In genomic region chr9:99877056-99877546, GRCm38 (mm10) we compare ENCODE assay signal across 11 mouse cellular contexts. TPM values are rescaled to one million over a fixed set of nuclear protein-coding genes. Genes with fewer than 3 reads are reported as not detected.
DNase-seq lines count a peak whose midpoint lies in the region; ATAC-seq lines count a peak whose summit lies in the region.
"Had no signal": no experiment of that assay in that cellular context is flagged by ENCODE, and none has a peak within 500 bp of the region (broad histone marks: within the 10 kb centered on the region; RNA-seq: fewer than 3 reads in every experiment).

No protein-coding gene starts in this region.

- no peak for ATAC-seq in forebrain, embryonic 12.5 days (ENCODE audit: low FRiP score)
- no peak for ATAC-seq in forebrain, embryonic 14.5 days
- ATAC-seq in midbrain, embryonic 12.5 days (ENCODE audit: low FRiP score, low read depth): no peak
- ATAC-seq in midbrain, embryonic 11.5 days (ENCODE audit: low FRiP score): no peak
- no peak for ATAC-seq in limb, embryonic 13.5 days (ENCODE audit: low FRiP score, low read depth)

- no peaks in the 10 kb centered on the region for H3K9me3 ChIP-seq in forebrain, embryonic 12.5 days
- H3K9me3 ChIP-seq in forebrain, embryonic 14.5 days (replicated peaks; ENCODE audit: control insufficient read depth, low read length): no peaks in the 10 kb centered on the region
- H3K9me3 ChIP-seq in midbrain, embryonic 12.5 days: no peaks in the 10 kb centered on the region
- no peaks in the 10 kb centered on the region for H3K9me3 ChIP-seq in midbrain, embryonic 11.5 days (ENCODE audit: control insufficient read depth, low read length)
- no peaks in the 10 kb centered on the region for H3K9me3 ChIP-seq in limb, embryonic 13.5 days

- H3K4me1 ChIP-seq in forebrain, embryonic 12.5 days: peaks cover 36% of the 10 kb centered on the region
- H3K4me1 ChIP-seq in forebrain, embryonic 14.5 days (ENCODE audit: control insufficient read depth, insufficient read depth, low read length): peaks cover 8% of the 10 kb centered on the region
- peaks cover 30% of the 10 kb centered on the region for H3K4me1 ChIP-seq in midbrain, embryonic 12.5 days
- peaks cover 12% of the 10 kb centered on the region for H3K4me1 ChIP-seq in midbrain, embryonic 11.5 days (ENCODE audit: control insufficient read depth, insufficient read depth, low read length)
- peaks cover 32% of the 10 kb centered on the region for H3K4me1 ChIP-seq in limb, embryonic 13.5 days

- no peak overlapping the region for H3K9ac ChIP-seq in forebrain, embryonic 12.5 days
- H3K9ac ChIP-seq in forebrain, embryonic 14.5 days (ENCODE audit: low read length): no peak overlapping the region
- no peak overlapping the region for H3K9ac ChIP-seq in midbrain, embryonic 12.5 days (replicated peaks)
- H3K9ac ChIP-seq in midbrain, embryonic 11.5 days (ENCODE audit: low read length): no peak overlapping the region
- no peak overlapping the region for H3K9ac ChIP-seq in limb, embryonic 13.5 days

- H3K27me3 ChIP-seq in forebrain, embryonic 12.5 days: peaks cover 97% of the 10 kb centered on the region
- peaks cover 86% of the 10 kb centered on the region for H3K27me3 ChIP-seq in forebrain, embryonic 14.5 days (replicated peaks; ENCODE audit: control insufficient read depth, insufficient read depth, low read length)
- peaks cover 95% of the 10 kb centered on the region for H3K27me3 ChIP-seq in midbrain, embryonic 12.5 days
- H3K27me3 ChIP-seq in midbrain, embryonic 11.5 days (ENCODE audit: control insufficient read depth, insufficient read depth, low read length): peaks cover 93% of the 10 kb centered on the region
- H3K27me3 ChIP-seq in limb, embryonic 13.5 days: peaks cover 100% of the 10 kb centered on the region

- peak overlapping the region; percentile 30; the same call in 1 of the 2 replicates for H3K4me3 ChIP-seq in forebrain, embryonic 12.5 days (replicated peaks)
- no peak overlapping the region for H3K4me3 ChIP-seq in forebrain, embryonic 14.5 days (ENCODE audit: low read depth, low read length)
- peak overlapping the region; percentile 7; the same call in 1 of the 2 replicates for H3K4me3 ChIP-seq in midbrain, embryonic 12.5 days
- H3K4me3 ChIP-seq in midbrain, embryonic 11.5 days (ENCODE audit: low read depth, low read length): no peak overlapping the region
- H3K4me3 ChIP-seq in limb, embryonic 13.5 days: 0 out of 2 replicates have a peak overlapping the region, but pooled peaks have one; percentile 2

- H3K27ac ChIP-seq in forebrain, embryonic 12.5 days: no peak overlapping the region
- no peak overlapping the region for H3K27ac ChIP-seq in forebrain, embryonic 14.5 days (ENCODE audit: low read depth, low read length)
- 0 out of 2 replicates have a peak overlapping the region, but pooled peaks have one; percentile 30 for H3K27ac ChIP-seq in midbrain, embryonic 12.5 days (replicated peaks)
- H3K27ac ChIP-seq in midbrain, embryonic 11.5 days (ENCODE audit: low read depth, low read length): no peak overlapping the region
- H3K27ac ChIP-seq in limb, embryonic 13.5 days: no peak overlapping the region

- no peak for DNase-seq in forebrain, embryonic 14.5 days (ENCODE audit: low spot score)
- DNase-seq in midbrain, embryonic 11.5 days (ENCODE audit: low spot score, missing footprints): no peak
- DNase-seq in adrenal gland, adult (ENCODE audit: inconsistent age in 2 of 2, low spot score in 1 of 2): no peak
- DNase-seq in urinary bladder, adult 2 months (ENCODE audit: low spot score): no peak
- no peak for DNase-seq in ovary, adult 18-20 months (ENCODE audit: low spot score)
- DNase-seq: adrenal gland, postnatal 14 days; kidney, adult 2 months; lung, adult 18-20 months had no signal

- peak overlapping the region; percentile 15; the same call in 1 of the 2 replicates for H3K4me2 ChIP-seq in forebrain, embryonic 12.5 days
- no peak overlapping the region for H3K4me2 ChIP-seq in forebrain, embryonic 14.5 days (ENCODE audit: low read length)
- peak overlapping the region; percentile 40 for H3K4me2 ChIP-seq in midbrain, embryonic 12.5 days (replicated peaks)
- no peak overlapping the region for H3K4me2 ChIP-seq in midbrain, embryonic 11.5 days
- peak overlapping the region; percentile 19; the same call in 1 of the 2 replicates for H3K4me2 ChIP-seq in limb, embryonic 13.5 days (replicated peaks)

- 1% methylated on average over 22 of the region's 22 CpGs for WGBS in forebrain, embryonic 12.5 days
- under 1% methylated on average over 22 of the region's 22 CpGs for WGBS in forebrain, embryonic 14.5 days
- 1% methylated on average over 22 of the region's 22 CpGs for WGBS in midbrain, embryonic 12.5 days
- 1% methylated on average over 22 of the region's 22 CpGs for WGBS in midbrain, embryonic 11.5 days
- 2% methylated on average over 22 of the region's 22 CpGs for WGBS in limb, embryonic 13.5 days

- H3K36me3 ChIP-seq in forebrain, embryonic 12.5 days (replicated peaks): no peaks in the 10 kb centered on the region
- H3K36me3 ChIP-seq in forebrain, embryonic 14.5 days (ENCODE audit: control insufficient read depth, insufficient read depth, low read length): no peaks in the 10 kb centered on the region
- no peaks in the 10 kb centered on the region for H3K36me3 ChIP-seq in midbrain, embryonic 12.5 days
- H3K36me3 ChIP-seq in midbrain, embryonic 11.5 days (ENCODE audit: control insufficient read depth, insufficient read depth, low read length): no peaks in the 10 kb centered on the region
- no peaks in the 10 kb centered on the region for H3K36me3 ChIP-seq in limb, embryonic 13.5 days

RNA-seq across cellular contexts. Expression of gene Sox14, which starts 1.1 kb away (rescaled TPM):
- polyA plus RNA-seq in forebrain, embryonic 12.5 days (2016; fragmentation: Nextera tagmentation; extraction: Ambion mirVana): 4.7 and 6.6 TPM in 2 replicates
- 2.8 and 3.6 TPM in 2 replicates for polyA plus RNA-seq in forebrain, embryonic 14.5 days (2014; fragmentation: Nextera tagmentation; extraction: Ambion mirVana)
- 40.3 and 43.4 TPM in 2 replicates for polyA plus RNA-seq in midbrain, embryonic 12.5 days (2016; fragmentation: Nextera tagmentation; extraction: Ambion mirVana)
- 12.4 and 14.0 TPM in 2 replicates for polyA plus RNA-seq in midbrain, embryonic 11.5 days (2014; fragmentation: Nextera tagmentation; extraction: Ambion mirVana)
- 0.06 and 0.18 TPM in 2 replicates for polyA plus RNA-seq in limb, embryonic 13.5 days (2015; fragmentation: Nextera tagmentation; extraction: Ambion mirVana)
- polyA plus RNA-seq in urinary bladder, adult 2 months (2012; rRNA removed): not detected in 2 replicates
- polyA plus RNA-seq: kidney, adult 2 months had no signal

Comparison
In these comparisons a context has a peak if more than half of its experiments do, and no peak if none do; other contexts are left out.
1. H3K4me2 ChIP-seq: peak in forebrain, embryonic 12.5 days (single experiment), midbrain, embryonic 12.5 days (single experiment) and limb, embryonic 13.5 days (single experiment); none in forebrain, embryonic 14.5 days (single experiment) and midbrain, embryonic 11.5 days (single experiment).
2. H3K4me3 ChIP-seq: peak in forebrain, embryonic 12.5 days (single experiment), midbrain, embryonic 12.5 days (single experiment) and limb, embryonic 13.5 days (single experiment); none in forebrain, embryonic 14.5 days (single experiment) and midbrain, embryonic 11.5 days (single experiment).